Mouse (Mus musculus) heart, postnatal 0 days (tissue): ENCODE data around the gene Omd. TPM values are rescaled to one million over a fixed set of nuclear protein-coding genes. Genes with fewer than 3 reads are reported as not detected.

Experiments
- ATAC-seq: fragments of 200-750 bp; cut with Nextera tagmentation; 2 replicates; pipeline ENCODE4 v1.8.0; 2017; ENCODE audit warnings: low read depth, moderate number of reproducible peaks, moderate library complexity; ENCODE audit not compliant: insufficient read depth
- DNase-seq: peaks from one replicate; pipeline ENCODE4 v3.0.0-alpha.2; 2016; ENCODE audit warnings: low spot score
- H3K27ac ChIP-seq: fragments of 300-500 bp; sonication (generic); 2 replicates; pipeline ENCODE4 v1.5.1; 2014; ENCODE audit warnings: low read depth, mild to moderate bottlenecking
- H3K27me3 ChIP-seq: fragments of 300-500 bp; sonication (generic); 2 replicates; pipeline ENCODE4 v1.6.1; 2014; ENCODE audit warnings: low read length, mixed read lengths; ENCODE audit not compliant: control insufficient read depth, insufficient read depth
- H3K36me3 ChIP-seq: fragments of 300-500 bp; sonication (generic); replicated peaks from 2 replicates; pipeline ENCODE4 v1.6.1; 2014; ENCODE audit warnings: low read length, mixed read lengths; ENCODE audit not compliant: control insufficient read depth, insufficient read depth
- H3K4me1 ChIP-seq: fragments of 300-500 bp; sonication (generic); 2 replicates; pipeline ENCODE4 v1.6.1; 2014; ENCODE audit warnings: antibody characterized with exemption; ENCODE audit not compliant: control insufficient read depth, insufficient read depth
- H3K4me2 ChIP-seq: fragments of 300-500 bp; sonication (generic); 2 replicates; pipeline ENCODE4 v1.6.1; 2014; ENCODE audit warnings: low read depth, mild to moderate bottlenecking, low read length, moderate library complexity
- H3K4me3 ChIP-seq: fragments of 300-500 bp; sonication (generic); 2 replicates; pipeline ENCODE4 v1.5.1; 2014; ENCODE audit warnings: low read depth, low read length
- H3K9ac ChIP-seq: fragments of 300-500 bp; sonication (generic); replicated peaks from 2 replicates; pipeline ENCODE4 v1.6.1; 2014; ENCODE audit warnings: low read depth, low read length, mixed read lengths
- H3K9me3 ChIP-seq: fragments of 300-500 bp; sonication (generic); replicated peaks from 2 replicates; pipeline ENCODE4 v1.6.1; 2016; ENCODE audit warnings: low read length; ENCODE audit not compliant: control insufficient read depth
- CTCF ChIP-seq: IDR thresholded peaks from 2 replicates; pipeline ENCODE4 v1.5.1; 2016; ENCODE audit warnings: antibody characterized with exemption, control low read depth, low read depth
- EP300 ChIP-seq: IDR thresholded peaks from 2 replicates; pipeline ENCODE4 v1.6.1; 2016; ENCODE audit warnings: antibody characterized with exemption, low read depth
- WGBS: fragments of 180-500 bp; shearing (Covaris S2); extraction: QIAGEN DNeasy Blood & Tissue Kit; methylation state at CpG from one replicate; pipeline ENCODE4 v1.1.7; 2014; 5-methylcytosine and 5-hydroxymethylcytosine counted together
- polyA plus RNA-seq: library from polyadenylated mRNA; unstranded; fragments of >200 nt; fragmentation: Nextera tagmentation; extraction: Ambion mirVana; gene quantifications from 2 replicates; pipeline ENCODE4 v1.2.1, GENCODE M21; 2015
- total RNA-seq: library from RNA; depleted of rRNA; stranded (reverse); fragments of >200 nt; gene quantifications from 2 replicates; pipeline ENCODE4 v1.2.3, GENCODE M21; 2014; ENCODE audit warnings: low replicate concordance; rRNA removed

The Omd gene
- total and polyA plus RNA-seq, 2 experiments from 2014 or later: 0.59 TPM; not detected in 1

- no peaks in the 10 kb centered on the region for H3K27me3 ChIP-seq
- 94% methylated on average over 2 of the region's 2 CpGs for WGBS
- TF ChIP-seq EP300 (no peak), CTCF (no peak)
- H3K9me3 ChIP-seq: no peaks in the 10 kb centered on the region
- no peaks in the 10 kb centered on the region; the same call in 1 of the 2 replicates for H3K36me3 ChIP-seq
- no peak for DNase-seq
- no peak overlapping the region for H3K4me3 ChIP-seq
- 0 out of 2 replicates have a peak, but pooled peaks cover 3% of the 10 kb centered on the region for H3K4me1 ChIP-seq
- H3K9ac ChIP-seq: no peak overlapping the region
- no peak overlapping the region for H3K4me2 ChIP-seq
- no peak overlapping the region for H3K27ac ChIP-seq
- no peak for ATAC-seq
These were observed 57.7 kb downstream of the Omd start for GRCm38 (mm10) chr13:49639965-49640364.

Other genes with a start within 250 kb of the Omd start
- 54.2 and 62.6 TPM in 2 replicates for gene Bicd2, start 240.9 kb upstream of the Omd start, total RNA-seq
- gene Bicd2, start 240.9 kb upstream of the Omd start, polyA plus RNA-seq: 43.5 and 45.4 TPM in 2 replicates
- gene Ippk, start 161.2 kb upstream of the Omd start, total RNA-seq: 8.0 and 22.3 TPM in 2 replicates
- 8.2 and 9.3 TPM in 2 replicates for gene Ippk, start 161.2 kb upstream of the Omd start, polyA plus RNA-seq
- gene Tes3-ps, start 89.1 kb upstream of the Omd start, total RNA-seq: 0.04 and 0.27 TPM in 2 replicates
- gene Tes3-ps, start 89.1 kb upstream of the Omd start, polyA plus RNA-seq: 0.70 and 0.72 TPM in 2 replicates
- gene Ecm2, start 77.7 kb upstream of the Omd start, total RNA-seq: 5.3 and 6.6 TPM in 2 replicates
- gene Ecm2, start 77.7 kb upstream of the Omd start, polyA plus RNA-seq: 5.7 and 6.4 TPM in 2 replicates
- 45.8 and 67.5 TPM in 2 replicates for gene Aspn, start 38.0 kb upstream of the Omd start, total RNA-seq
- 56.0 and 62.7 TPM in 2 replicates for gene Aspn, start 38.0 kb upstream of the Omd start, polyA plus RNA-seq
- gene Ogn, start 25.6 kb downstream of the Omd start, total RNA-seq: 47.4 and 71.8 TPM in 2 replicates
- gene Ogn, start 25.6 kb downstream of the Omd start, polyA plus RNA-seq: 60.5 and 61.7 TPM in 2 replicates
- gene Cenpp, start 70.3 kb downstream of the Omd start, total RNA-seq: 2.1 and 15.8 TPM in 2 replicates
- gene Cenpp, start 70.3 kb downstream of the Omd start, polyA plus RNA-seq: 16.1 and 16.2 TPM in 2 replicates
- 3.1 and 6.0 TPM in 2 replicates for gene Nol8, start 70.6 kb downstream of the Omd start, total RNA-seq
- 10.5 and 10.9 TPM in 2 replicates for gene Nol8, start 70.6 kb downstream of the Omd start, polyA plus RNA-seq
- gene Iars, start 99.6 kb downstream of the Omd start, total RNA-seq: 27.8 and 34.2 TPM in 2 replicates
- 22.1 and 24.9 TPM in 2 replicates for gene Iars, start 99.6 kb downstream of the Omd start, polyA plus RNA-seq
- gene Gm30302, start 216.5 kb downstream of the Omd start, total RNA-seq: not detected in 2 replicates
- 0.25 and 0.27 TPM in 2 replicates for gene Gm30302, start 216.5 kb downstream of the Omd start, polyA plus RNA-seq